Mouse (Mus musculus): ENCODE results near the gene Gm13694.
"Not testable (repeated sequence)": the region's sequence is repeated elsewhere in the genome, so short reads cannot be mapped to it uniquely, and the experiment has no call there.

DNA sequence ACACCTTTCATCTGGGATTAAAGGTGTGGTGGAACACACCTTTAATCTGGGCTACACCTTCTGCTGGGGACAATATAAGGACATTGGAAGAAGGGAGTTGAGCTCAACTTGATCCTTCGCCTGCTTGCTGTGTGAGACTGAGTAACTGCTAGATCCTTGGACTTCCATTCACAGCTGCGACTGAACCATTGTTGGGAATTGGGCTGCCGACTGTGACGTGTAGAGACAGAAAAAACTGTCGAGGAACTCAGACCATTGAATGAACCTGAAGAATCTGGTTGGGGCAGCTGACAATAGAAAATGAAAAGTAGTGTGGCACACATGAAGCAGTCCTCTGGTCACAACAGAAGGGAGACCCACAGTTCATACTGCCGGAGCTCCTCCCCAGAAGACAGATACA is 5.7 kb downstream of the Gm13694 start, which contains the start of gene Gm13697:
- TF ChIP-seq HCFC1 (IDR thresholded peaks at IDR 0.05; ENCODE audit: borderline replicate concordance, insufficient read depth, low read length); ZC3H11A (IDR thresholded peaks at IDR 0.05; ENCODE audit: borderline replicate concordance, low read depth, low read length): not testable (repeated sequence)

Measured in ES-E14 (cell line).